Mouse (Mus musculus) cerebellum, adult 2 months (tissue): Measurements from ENCODE around the gene Dhrs4.

Experiments used
- CTCF ChIP-seq: fragments of 200-500 bp; IDR thresholded peaks from 2 replicates; pipeline ENCODE4 v1.5.1; 2011; ENCODE audit warnings: low read depth, mild to moderate bottlenecking, control low read depth, low read length, moderate library complexity, borderline replicate concordance; ENCODE audit not compliant: insufficient read depth
- POLR2A ChIP-seq: fragments of 200-500 bp; IDR thresholded peaks from 2 replicates; pipeline ENCODE4 v1.6.1; 2011; ENCODE audit warnings: low read length, control low read depth, borderline replicate concordance; ENCODE audit not compliant: insufficient read depth

DNA sequence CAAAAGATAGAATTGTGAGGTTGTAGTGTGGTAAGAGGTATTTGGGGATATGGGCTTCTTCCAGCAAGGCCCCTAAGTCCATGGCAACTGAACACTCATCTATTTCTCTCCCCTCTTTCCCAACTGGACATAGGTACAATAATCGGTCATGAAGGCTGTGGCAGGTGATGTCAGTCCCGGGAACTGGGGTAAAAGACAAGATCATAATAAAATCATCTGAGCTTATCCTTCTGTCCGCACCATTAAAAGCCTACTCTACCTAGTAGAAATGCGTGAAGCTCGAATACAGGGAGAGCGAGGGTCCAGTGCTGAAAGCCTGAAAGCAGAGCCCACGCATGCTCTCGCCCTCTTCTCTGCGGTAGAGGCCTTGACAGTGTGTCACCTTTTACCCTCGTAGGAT lies 1.1 kb downstream of the Dhrs4 start:
- TF ChIP-seq POLR2A (no peak), CTCF (no peak)
